Mouse (Mus musculus): ENCODE data around the gene Slc24a3. TPM values are rescaled to one million over a fixed set of nuclear protein-coding genes. Genes with fewer than 3 reads are reported as not detected.

The Slc24a3 gene
- polyA plus RNA-seq, 1 experiment from 2014 or later: 2.1 TPM

DNA sequence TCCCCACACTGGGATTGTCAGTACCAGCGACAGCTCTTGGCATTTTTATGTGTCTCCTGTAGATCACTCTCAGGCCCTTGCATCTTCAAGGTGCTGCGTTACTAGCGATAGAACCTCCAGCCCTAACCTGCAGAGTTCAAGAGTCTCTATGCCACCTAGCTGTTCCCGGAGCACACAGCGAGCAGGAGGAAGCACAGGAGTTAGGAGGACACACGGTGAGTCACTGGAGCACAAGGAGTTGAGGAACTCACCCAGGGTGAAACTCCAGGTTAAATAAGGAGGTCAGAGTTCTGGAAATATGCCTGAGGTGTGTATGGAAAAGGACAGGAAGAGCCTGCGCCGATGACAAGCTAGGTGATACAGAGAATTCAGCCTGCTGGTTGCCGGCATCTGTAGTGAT, 513.2 kb downstream of the Slc24a3 start:
- WGBS: 80% methylated on average over 9 of the region's 9 CpGs
- no peaks in the 10 kb centered on the region for H3K36me3 ChIP-seq
- H3K9ac ChIP-seq: no peak overlapping the region

DNA sequence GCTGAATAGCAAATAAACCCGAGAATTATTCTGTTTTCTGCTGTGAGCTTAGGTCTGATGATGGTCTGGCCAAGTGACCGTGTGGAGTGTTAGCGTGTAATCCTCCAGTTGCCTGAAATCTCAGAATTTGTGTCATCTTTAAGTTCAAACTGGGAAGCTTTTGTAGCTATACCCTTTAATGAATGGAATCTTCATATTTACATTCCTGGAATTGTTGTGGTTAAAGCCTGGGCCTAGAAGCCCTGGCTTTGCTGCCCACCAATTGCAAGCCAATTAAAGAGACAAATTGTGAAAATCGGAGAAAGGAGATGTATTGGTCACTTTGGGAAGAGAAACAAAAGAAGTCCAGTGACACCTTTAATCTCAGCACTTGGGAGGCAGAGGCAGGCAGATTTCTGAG, 514.1 kb downstream of the Slc24a3 start:
- H3K4me3 ChIP-seq: no peak overlapping the region
- ATAC-seq (ENCODE audit: insufficient number of reproducible peaks, insufficient read depth, low FRiP score, low TSS enrichment): no peak
- no peak overlapping the region for H3K4me2 ChIP-seq (replicated peaks)
- H3K27ac ChIP-seq: no peak overlapping the region
- 77% methylated on average over 4 of the region's 4 CpGs for WGBS
- H3K9ac ChIP-seq: no peak overlapping the region
- peaks cover 17% of the 10 kb centered on the region; the same call in 1 of the 2 replicates for H3K4me1 ChIP-seq
- H3K36me3 ChIP-seq: no peaks in the 10 kb centered on the region
- H3K9me3 ChIP-seq: 0 out of 2 replicates have a peak, but pooled peaks cover 3% of the 10 kb centered on the region
- no peaks in the 10 kb centered on the region for H3K27me3 ChIP-seq

More for the DNA sequence above, 513.2 kb downstream of the Slc24a3 start:
- no peak for ATAC-seq (ENCODE audit: insufficient number of reproducible peaks, insufficient read depth, low FRiP score, low TSS enrichment)
- Histone ChIP-seq H3K4me3 (no peak overlapping the region), H3K9me3 (0 out of 2 replicates have a peak, but pooled peaks cover 3% of the 10 kb centered on the region), H3K4me2 (replicated peaks) (no peak overlapping the region), H3K27me3 (no peaks in the 10 kb centered on the region), H3K27ac (no peak overlapping the region), H3K4me1 (peaks cover 24% of the 10 kb centered on the region)

DNA sequence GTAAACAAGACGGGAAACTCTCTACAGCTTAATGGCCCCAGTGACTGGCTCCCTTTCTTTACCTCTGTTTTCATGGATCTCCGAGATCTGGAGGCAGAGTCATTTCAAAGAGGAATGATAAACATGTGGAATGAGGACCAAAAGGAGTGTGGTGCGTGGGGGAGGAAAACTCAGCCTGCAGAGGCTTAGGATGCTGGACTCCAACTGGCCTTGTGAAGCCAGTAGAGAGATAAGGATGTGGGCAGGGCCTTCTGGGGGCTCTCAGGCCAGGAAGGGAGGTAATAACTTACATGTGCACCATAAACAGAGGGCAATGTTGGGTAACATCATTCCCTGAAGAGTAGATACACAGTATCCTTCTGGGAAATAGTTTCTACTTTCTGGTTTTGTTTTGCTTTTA, 515.4 kb downstream of the Slc24a3 start:
- no peaks in the 10 kb centered on the region for H3K36me3 ChIP-seq
- no peaks in the 10 kb centered on the region for H3K27me3 ChIP-seq
- no peak overlapping the region for H3K9ac ChIP-seq
- no peak overlapping the region for H3K27ac ChIP-seq
- H3K4me1 ChIP-seq: peaks cover 15% of the 10 kb centered on the region; the same call in 1 of the 2 replicates
- WGBS: 50% methylated on average over 3 of the region's 3 CpGs
- no peak for ATAC-seq (ENCODE audit: insufficient number of reproducible peaks, insufficient read depth, low FRiP score, low TSS enrichment)
- no peaks in the 10 kb centered on the region for H3K9me3 ChIP-seq
- H3K4me3 ChIP-seq: no peak overlapping the region
- no peak overlapping the region for H3K4me2 ChIP-seq (replicated peaks)

DNA sequence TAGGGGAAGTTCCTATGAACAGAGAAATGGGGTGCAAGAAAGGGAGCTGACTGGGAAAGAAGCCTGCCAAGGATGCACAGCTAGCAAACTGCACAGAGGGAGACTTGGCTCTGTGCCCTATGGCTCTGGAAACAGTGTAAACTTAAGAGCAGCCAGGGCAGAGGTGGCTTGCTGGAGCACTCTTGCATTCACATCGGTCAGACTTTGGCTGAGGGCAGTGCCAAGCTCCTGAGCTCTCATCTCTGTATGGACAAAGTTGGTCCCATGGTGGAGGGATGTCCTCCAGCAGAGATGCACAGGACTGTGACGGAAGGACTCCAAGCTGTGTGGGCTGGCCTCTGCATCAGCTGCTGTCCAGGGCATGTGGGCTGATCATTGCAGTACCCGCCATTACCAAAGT, 516.0 kb downstream of the Slc24a3 start:
- WGBS: 83% methylated on average over 3 of the region's 3 CpGs

DNA sequence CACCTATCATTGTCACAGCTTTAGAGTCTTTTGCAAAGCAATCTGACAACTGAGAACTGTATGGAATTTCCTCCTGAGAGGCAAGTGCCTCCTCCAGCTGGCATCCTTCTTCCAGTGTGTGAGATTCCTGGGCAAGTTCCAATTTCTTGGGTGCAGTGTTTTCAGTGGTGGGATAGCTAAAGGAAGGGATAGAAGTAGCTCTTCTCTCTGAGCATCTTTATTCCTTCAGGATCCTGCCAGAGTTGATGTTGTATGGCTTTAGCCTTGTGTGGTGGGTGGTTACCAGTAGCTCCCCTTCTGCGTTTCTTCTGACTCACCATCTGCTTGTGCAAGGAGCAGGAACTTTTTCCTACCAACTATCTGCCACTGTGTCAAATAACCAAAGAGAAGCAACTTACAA, 516.6 kb downstream of the Slc24a3 start:
- H3K36me3 ChIP-seq: no peaks in the 10 kb centered on the region
- 88% methylated on average over 1 of the region's 1 CpGs for WGBS

More for the DNA sequence above, 516.0 kb downstream of the Slc24a3 start:
- Histone ChIP-seq H3K27me3 (no peaks in the 10 kb centered on the region), H3K9me3 (no peaks in the 10 kb centered on the region), H3K4me2 (replicated peaks) (no peak overlapping the region), H3K4me1 (peaks cover 15% of the 10 kb centered on the region; the same call in 1 of the 2 replicates), H3K9ac (no peak overlapping the region), H3K36me3 (no peaks in the 10 kb centered on the region), H3K4me3 (no peak overlapping the region), H3K27ac (no peak overlapping the region)
- no peak for ATAC-seq (ENCODE audit: insufficient number of reproducible peaks, insufficient read depth, low FRiP score, low TSS enrichment)

DNA sequence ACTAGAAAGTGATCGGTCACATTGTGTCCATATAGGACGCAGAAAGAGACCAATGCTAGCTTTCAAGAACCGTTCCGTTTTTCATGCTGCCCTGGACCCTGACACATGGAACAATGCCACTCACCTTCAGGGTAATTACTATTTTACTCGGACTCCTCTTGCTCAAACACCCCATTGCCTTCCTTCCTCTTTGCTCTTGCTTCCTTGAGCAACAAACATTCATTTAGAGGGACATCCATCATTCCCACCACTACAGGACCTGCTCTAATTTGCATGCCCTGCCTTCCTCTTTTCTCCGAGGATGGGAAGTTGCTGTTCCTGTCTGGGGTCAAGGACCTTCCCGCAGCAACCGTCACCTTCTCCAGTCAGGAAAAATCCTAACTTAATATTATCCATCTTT, 517.3 kb downstream of the Slc24a3 start:
- WGBS: 84% methylated on average over 8 of the region's 8 CpGs

More for the DNA sequence above, 516.6 kb downstream of the Slc24a3 start:
- ATAC-seq (ENCODE audit: insufficient number of reproducible peaks, insufficient read depth, low FRiP score, low TSS enrichment): no peak
- Histone ChIP-seq H3K9me3 (no peaks in the 10 kb centered on the region), H3K27ac (no peak overlapping the region), H3K4me1 (peaks cover 10% of the 10 kb centered on the region; the same call in 1 of the 2 replicates), H3K4me3 (no peak overlapping the region), H3K27me3 (no peaks in the 10 kb centered on the region), H3K4me2 (replicated peaks) (no peak overlapping the region), H3K9ac (no peak overlapping the region)

DNA sequence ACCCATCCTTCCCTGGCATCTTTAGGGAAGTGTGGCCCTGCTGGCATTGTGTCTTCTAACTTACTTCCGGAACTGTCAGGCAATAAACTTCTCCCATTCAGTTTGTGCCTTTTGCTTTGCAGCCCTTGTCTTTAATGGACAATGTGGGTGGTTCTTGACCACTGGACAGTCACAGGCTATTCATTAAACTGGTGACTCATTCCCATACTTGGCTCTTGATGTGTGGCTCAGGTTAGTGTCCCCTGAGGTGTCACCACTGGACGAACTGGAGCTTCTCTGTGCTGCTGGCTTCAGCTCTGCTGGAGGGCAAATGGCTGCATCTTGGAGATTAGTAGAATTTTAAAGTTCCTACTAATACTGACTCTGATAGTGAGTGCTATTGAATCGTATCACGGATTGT, 518.5 kb downstream of the Slc24a3 start:
- H3K36me3 ChIP-seq: no peaks in the 10 kb centered on the region
- ATAC-seq (ENCODE audit: insufficient number of reproducible peaks, insufficient read depth, low FRiP score, low TSS enrichment): no peak
- WGBS: 86% methylated on average over 4 of the region's 4 CpGs

More for the DNA sequence above, 517.3 kb downstream of the Slc24a3 start:
- no peaks in the 10 kb centered on the region for H3K9me3 ChIP-seq
- H3K27ac ChIP-seq: no peak overlapping the region
- ATAC-seq (ENCODE audit: insufficient number of reproducible peaks, insufficient read depth, low FRiP score, low TSS enrichment): no peak
- no peaks in the 10 kb centered on the region for H3K36me3 ChIP-seq
- no peak overlapping the region for H3K4me2 ChIP-seq (replicated peaks)
- H3K9ac ChIP-seq: no peak overlapping the region
- H3K4me1 ChIP-seq: peaks cover 9% of the 10 kb centered on the region; the same call in 1 of the 2 replicates
- no peaks in the 10 kb centered on the region for H3K27me3 ChIP-seq
- no peak overlapping the region for H3K4me3 ChIP-seq

DNA sequence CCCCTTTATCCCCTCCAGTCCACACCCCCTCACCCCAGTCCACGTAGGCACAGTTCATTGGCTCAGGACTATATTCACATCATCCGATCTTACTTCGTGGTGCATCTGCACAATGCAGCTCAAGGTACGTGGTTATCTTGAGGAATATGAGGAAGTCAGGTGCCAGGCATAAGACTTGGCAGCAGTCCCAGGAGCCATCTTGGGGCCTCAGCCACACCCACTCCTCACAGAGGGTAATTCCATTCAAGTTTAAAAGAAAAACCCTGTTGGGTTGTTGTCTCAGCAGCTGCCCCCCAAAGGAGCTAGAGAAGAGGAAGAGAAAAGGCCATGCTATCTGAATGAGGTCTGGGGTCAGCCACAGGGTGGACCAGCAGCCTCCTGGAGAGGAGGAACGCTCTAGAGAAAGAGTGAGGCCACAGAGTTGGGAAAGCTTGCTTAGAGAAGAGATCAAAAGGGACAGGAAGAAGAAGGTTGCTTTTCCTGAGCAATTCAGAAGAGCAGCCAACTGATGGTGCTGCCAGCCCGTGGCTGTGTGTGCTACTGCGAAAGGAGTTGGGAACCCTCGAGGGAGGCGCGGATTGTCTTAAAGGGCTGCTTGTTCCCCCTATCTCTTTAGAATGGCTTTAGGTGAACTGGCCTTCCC, 523.9 kb downstream of the Slc24a3 start:
- 85% methylated on average over 10 of the region's 10 CpGs for WGBS
- ATAC-seq (ENCODE audit: insufficient number of reproducible peaks, insufficient read depth, low FRiP score, low TSS enrichment): no peak
- no peak overlapping the region for H3K27ac ChIP-seq
- no peaks in the 10 kb centered on the region for H3K27me3 ChIP-seq
- no peak overlapping the region for H3K4me3 ChIP-seq
- no peak overlapping the region for H3K4me2 ChIP-seq (replicated peaks)
- H3K36me3 ChIP-seq: no peaks in the 10 kb centered on the region
- no peak overlapping the region for H3K9ac ChIP-seq
- no peaks in the 10 kb centered on the region for H3K9me3 ChIP-seq
- H3K4me1 ChIP-seq: no peaks in the 10 kb centered on the region

More for the DNA sequence above, 518.5 kb downstream of the Slc24a3 start:
- Histone ChIP-seq H3K9ac (no peak overlapping the region), H3K27ac (no peak overlapping the region), H3K4me3 (no peak overlapping the region), H3K4me1 (peaks cover 4% of the 10 kb centered on the region; the same call in 1 of the 2 replicates), H3K4me2 (replicated peaks) (no peak overlapping the region), H3K27me3 (no peaks in the 10 kb centered on the region), H3K9me3 (no peaks in the 10 kb centered on the region)
